Mouse (Mus musculus): Measurements from ENCODE around the gene Rad51b.

The Rad51b gene

DNA sequence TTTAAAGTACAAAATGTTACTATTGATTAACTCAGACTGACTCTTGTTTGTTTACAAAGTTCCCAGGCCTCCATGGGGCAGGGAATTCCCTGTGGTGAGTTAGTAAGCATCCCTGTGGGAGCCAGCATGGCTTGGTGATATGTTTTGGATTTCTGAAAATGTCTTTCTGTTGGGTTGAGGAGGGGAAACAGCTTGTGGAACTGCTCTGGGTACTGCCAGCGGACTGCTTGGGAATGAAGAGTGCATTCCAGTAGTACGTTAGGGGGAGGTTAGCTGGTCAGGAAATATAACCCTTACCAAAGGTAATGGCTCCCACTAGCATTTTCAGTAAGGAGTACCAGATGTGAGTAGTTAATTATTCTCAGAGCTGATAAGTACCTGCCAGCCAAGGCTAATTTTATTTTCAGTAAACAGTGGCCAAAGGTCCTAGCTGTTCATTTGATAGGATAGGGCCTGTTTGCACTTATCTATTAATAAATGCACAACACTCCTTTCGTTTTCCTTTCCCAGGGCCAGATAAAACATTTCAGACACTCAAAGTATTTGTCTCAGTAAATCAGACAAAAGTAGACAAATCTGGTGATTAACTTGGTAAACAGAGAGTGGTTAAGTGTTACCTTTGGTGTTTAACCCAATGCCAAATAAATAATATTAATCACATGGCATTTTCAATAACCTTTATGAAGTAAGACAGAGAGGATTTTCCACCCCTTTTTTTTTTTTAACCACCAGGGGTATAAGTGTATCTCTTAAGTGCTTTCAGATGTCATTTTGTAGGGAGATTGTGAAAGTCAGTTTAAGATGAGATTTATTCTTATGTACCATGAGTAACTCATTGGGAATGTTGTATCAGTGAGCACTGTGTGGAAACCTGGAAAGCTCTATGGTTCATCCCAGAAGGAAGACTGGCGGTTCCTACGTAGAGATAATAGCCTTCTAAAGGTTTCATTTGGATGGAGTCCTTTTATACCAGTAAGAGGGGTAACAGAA lies 235.0 kb downstream of the Rad51b start:
- no peak for DNase-seq (ENCODE audit: low spot score)

DNA sequence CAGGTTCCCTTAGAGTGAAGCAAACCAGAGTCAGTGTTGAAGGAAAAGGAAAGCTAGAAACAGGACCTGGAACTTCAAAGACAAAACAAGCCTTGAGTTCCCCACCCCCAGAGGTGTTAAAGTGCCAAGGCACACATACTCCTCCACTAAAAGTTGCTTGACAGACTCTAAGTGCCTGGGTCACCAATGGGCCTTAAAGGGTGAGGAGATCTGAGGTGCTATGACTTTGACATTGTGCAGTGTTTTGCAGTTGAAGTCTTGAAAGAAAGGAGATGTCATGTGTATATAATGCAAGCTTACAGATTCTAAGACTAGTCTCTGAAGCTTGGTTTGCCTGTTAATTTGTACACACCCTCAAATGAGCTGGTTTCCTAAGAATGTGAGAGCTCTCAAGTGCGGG lies 237.7 kb downstream of the Rad51b start:
- no peak for DNase-seq (ENCODE audit: low spot score)

DNA sequence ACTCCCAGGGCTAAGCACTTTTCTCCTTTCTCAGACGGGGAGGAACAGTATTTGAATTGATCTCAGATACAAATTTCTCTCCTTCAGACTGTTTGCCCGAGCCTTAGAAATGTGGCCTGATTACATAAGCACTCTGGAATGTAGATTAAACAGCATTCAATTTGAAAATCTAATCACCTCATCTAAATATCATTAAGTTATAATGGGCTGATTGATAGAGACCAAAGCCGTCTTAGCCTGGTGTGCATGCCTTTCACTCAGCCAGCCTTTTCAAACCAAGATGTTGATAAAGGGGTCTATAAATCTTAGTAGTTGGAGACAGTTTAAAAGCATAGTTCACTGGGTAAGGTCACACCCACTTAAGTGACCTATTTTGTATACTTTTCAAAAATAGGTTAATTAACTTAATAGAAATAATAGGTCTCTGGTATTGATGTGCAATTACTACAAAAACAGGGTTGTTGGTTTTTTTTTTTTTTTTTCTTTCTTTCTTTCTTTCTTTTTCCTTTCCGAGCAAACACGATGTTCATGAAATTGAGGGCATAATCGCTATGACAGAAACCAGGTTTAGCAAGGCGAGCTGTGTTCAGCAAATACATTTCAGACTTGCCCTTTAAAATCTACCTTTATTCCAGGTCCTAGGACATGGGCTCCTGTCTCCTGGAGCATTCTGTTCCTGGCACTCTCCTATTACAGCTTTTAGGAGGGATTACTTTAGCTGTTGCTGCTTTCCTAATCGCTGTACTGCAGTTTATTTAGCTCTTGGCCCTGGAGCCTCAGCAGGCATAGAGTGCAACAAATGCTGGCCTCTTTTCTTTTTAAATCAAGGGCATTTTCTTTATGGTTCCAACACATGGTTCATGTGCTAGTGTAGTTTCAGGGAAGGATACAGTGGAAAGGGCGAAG lies 238.7 kb downstream of the Rad51b start:
- no peak for DNase-seq (ENCODE audit: low spot score)

DNA sequence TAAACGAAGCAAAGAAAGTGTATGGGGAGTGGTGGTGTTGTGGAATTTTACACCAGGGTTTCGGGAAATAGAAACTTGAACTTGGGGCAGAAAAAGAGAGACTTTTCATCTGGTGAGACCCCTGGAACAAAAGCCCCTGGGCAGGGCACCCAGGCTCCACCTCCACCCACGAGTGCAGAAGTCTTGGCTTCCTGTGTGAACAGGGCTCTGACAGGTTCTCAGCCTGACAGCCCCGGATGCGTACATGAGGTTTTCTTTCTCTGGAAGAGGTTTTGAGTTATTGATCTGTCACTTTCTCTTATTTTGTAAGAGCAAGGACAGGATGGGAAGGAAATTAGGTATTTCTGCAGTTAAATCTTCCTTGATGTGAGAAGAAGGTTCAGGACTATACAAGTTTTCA lies 243.1 kb downstream of the Rad51b start:
- no peak for DNase-seq (ENCODE audit: low spot score)

DNA sequence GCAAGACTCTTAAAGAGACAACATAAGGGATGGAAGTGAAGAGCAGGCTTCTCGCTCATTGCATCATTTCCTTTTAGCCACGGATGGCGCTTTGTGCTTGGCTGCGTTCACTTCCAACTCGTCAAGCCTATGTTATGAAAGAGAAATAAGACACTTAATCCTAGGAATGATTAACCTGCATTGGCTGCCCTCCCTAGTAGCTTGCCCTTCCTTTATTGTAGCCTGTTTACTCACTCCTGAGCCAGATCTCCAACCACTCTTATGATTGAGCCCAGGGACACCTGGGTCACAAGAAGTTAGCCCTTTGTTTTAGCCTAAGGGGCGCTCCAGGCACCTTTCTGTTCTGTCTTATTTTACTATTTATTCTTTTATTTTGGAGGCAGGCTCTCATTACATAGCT lies 244.5 kb downstream of the Rad51b start:
- DNase-seq (ENCODE audit: low spot score), result no peak

DNA sequence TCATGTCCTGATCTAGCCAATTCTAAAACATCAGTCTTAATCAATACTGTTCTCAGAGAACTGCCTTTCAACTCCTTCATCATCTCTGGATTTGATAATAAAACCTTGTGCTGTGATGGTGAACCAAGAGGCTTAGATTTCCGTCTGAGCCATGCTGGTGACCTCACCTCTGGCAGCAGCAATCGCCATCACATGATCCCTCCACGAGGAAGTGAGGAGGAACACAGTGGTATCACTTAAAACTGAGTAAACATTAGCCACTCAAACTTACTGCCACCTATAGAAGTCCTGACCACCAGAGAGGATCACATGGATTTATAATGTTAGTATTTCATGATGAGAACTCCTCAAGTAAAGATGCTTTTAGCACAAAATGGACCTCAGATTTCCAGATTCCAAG lies 248.0 kb downstream of the Rad51b start:
- DNase-seq (ENCODE audit: low spot score), result no peak

DNA sequence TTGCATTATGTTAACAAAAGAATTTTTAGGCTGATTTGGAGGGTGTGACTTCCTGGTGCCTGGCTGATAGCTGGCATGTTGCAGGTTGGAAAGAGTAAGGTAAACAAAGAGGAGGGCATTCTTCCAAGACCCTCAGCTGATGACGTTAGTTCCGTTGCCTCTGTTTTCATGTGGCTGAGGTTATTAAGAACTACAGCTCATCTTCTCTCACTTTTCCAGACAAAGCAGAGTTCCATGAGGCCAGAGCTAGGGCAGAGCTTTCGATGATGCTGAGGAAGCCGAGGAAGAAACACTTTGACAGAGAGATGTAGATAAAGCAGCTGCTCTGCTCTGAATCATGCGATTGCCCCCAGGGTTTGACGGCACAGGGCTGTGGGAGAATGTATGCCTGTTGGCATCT lies 250.5 kb downstream of the Rad51b start:
- DNase-seq (ENCODE audit: low spot score), result no peak

DNA sequence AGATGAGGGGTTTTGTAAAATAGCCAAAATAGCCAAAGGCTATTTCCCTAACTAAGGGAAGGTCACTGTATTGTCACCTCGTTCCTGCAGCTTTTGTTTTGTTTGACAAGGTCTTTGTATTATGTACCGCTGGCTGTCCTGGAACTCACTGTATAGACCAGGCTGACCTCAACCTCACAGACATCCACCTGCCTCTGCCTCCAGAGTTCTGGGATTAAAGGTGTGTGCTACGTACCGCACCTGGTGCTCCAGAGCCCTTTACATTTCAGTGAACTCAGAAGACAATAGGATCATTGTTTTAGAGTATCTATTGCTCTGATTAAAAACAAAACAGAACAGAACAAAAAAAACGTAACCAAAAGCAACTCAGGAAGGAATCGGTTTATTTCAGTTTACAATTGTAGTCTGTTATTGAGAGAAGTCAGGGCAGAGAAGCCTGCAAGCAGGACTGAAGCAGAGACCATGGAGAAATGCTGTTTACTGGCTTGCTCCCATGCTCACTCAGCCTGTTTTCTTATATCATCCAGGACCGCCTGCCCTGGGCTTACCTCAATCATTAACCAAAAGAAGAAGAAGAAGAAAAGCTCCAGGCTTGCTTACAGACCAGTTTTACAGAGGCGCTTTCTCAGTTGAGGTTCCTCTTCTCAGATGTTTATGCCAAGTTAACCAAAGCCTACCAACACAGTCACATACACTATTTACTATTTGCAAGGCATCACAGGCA lies 251.7 kb downstream of the Rad51b start:
- no peak for DNase-seq (ENCODE audit: low spot score)

DNA sequence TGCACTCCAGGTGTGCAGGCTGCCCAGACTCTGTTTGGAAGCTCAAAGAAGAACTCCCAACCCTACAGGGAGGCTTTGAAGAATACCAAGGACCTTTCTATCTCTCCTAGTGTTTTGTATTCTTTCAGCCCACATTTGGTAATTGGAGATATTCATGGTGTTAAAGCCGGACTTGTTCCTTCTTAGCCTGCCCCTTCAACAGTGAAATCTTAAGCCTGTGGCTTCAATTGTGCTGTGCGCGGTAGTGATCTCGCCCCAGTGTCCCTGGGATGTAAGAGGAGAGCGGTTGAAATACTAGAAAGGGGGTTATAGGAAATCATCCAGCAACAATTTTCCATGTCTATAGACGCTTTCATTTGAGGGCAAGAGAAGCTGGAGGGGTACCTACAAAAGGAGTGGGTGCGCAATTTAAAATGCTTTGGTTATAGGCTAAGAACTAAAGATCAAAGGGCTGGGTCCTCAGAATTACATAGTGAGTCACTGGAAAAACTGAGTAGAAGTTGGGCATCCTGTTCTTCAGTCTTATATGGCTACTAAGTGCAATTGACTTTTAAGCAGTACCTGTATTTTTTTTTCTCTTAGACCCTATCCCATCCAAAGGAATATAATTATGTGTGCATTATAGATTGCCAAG lies 253.1 kb downstream of the Rad51b start:
- no peak for DNase-seq (ENCODE audit: low spot score)

DNA sequence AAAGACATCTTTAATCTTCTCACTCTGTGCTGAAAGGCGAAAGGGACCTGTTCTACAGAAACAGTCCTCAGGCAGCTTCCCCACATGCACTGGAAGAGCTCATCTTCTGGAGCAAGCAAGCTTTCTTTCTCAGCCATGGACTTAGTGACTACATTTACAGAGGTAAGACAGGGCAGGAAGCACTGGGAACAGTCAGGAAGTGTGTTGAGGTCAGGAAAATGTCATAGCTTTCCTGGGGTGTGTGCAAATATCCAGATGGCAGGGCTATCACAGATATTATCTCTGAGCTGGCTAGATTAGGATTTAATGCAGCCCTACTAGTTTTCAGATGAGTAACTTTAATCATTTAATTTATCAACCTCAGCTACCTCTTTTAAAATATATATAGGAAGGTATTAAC lies 254.2 kb downstream of the Rad51b start:
- DNase-seq (ENCODE audit: low spot score), result no peak

DNA sequence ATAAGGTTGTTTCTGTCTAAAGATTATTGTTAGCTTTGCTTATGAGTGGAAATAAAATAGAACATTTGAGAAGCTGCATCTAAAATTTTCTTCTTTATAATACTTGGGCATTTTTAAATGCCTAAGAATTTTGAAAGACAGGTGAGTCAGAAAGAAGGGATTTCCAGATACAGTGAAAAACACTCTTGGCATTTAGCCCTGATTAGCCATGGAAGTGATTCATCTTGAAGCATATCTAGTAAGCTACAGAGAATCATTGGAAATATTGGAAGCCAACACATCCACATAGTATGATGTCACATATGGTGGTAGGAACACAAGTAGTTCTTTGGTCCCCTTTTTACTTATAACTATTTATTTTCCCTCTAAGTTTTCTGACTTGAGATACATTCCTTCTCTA lies 256.0 kb downstream of the Rad51b start:
- DNase-seq (ENCODE audit: low spot score), result no peak

DNA sequence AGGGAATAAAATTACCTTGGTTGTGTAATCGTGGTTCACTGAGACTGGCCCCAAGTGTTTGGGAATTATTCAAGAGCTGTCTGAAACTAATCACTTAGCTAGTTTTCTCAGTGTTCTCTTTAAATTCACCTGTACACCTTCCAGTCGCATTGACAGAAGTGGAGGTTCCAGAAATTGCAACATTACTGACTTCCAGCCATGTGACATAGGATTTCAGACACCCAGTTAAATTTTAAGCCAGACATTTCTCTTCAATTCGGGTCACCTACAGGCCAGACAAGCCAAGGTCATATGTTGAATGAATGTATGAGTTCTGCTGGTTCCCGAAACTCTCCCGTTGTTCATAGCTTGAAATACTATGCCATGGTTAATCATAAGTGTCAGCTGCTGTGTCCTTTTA lies 260.8 kb downstream of the Rad51b start:
- no peak for DNase-seq (ENCODE audit: low spot score)

DNA sequence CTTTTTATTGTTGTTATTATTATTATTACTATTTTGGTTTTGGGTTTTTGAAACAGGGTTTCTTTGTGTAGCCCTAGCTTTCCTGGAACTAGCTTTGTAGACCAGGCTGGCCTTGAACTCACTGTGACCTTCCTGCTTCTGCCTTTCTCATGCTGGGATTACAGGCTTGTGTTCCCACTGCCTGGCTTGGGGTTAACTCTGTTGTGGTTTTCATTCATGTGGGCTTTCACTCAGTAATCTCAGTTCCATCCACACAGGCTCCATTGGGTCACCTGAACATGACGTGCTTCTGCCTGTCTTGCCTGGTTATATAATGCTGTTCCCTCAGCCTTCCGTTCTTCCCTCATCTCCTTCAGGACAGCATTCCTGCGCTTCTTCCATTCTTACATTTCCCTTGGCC lies 261.6 kb downstream of the Rad51b start:
- no peak for DNase-seq (ENCODE audit: low spot score)

DNA sequence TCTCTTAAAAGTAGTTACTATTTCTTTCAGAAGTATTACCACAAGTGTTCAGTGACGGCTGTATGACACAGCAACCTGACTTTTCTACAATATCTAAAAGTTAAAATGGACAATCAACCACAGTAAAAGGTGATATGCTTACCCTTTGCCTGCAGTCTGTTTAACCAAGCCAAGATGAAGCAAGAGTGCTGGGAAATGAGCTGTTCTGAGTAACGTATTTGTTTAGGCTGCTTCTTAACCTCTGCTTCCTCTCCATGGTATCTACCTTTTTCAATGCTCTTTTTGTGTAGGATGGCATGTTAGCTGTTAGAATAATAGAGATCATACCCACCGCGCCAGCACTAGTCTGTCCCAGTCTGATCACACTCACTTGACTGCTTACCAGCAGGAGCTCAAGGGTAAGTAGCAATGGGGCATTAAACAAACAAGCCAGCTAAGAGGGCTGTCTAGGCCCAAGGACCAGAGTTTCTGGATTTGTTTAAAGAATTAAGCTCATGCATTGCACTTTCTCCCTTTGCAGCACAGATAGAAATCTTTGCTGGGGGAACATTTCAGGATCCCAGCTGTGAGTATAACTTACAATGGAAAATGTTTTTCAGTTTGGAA lies 262.4 kb downstream of the Rad51b start:
- no peak for DNase-seq (ENCODE audit: low spot score)

DNA sequence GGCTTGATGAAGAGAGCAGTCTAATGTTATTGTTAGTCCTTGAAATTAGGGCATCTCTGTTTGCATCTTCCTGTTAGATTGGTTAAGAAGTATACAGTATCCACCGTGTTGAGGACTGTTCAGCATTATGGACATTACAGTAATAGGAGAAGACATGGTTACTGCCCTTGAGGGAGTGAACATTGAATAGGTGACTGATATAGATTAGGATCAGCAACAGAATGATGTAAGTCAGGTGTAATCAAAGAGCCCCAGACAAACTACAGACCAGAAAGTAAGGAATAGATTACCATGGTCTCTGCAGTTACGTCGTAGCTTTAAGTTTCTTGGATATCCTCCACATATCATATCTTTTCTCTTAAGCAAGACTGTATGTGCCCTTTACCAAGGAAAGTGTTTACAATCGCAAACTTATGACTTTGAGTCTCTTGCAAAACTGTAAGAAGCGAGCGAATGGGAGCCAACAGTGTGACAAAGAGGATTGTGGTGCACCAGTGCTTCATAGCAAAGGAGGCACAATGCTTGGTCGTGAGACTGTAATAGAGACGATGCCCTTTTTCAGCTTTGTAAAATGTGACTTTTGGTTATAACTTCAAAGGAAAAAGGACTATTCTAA lies 263.1 kb downstream of the Rad51b start:
- no peak for DNase-seq (ENCODE audit: low spot score)

DNA sequence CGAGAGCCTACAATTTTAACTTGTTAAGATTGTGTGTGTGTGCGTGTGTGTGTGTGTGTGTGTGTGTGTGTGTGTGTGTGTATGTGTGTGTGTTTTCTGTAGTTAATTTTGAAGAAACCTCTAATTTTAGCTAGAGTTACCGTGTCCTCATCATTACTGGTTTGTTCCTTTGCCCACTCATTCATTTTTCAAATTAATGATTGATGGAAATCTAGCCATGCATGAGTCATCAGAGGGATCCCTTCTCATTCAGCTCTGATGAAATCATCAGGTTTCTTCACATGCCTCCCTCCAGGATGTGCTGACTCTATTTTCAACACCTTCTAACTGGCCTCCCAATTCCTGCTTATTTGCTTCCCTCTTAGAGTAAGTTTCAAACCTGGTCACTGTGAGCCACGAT lies 263.8 kb downstream of the Rad51b start:
- DNase-seq (ENCODE audit: low spot score), result no peak

DNA sequence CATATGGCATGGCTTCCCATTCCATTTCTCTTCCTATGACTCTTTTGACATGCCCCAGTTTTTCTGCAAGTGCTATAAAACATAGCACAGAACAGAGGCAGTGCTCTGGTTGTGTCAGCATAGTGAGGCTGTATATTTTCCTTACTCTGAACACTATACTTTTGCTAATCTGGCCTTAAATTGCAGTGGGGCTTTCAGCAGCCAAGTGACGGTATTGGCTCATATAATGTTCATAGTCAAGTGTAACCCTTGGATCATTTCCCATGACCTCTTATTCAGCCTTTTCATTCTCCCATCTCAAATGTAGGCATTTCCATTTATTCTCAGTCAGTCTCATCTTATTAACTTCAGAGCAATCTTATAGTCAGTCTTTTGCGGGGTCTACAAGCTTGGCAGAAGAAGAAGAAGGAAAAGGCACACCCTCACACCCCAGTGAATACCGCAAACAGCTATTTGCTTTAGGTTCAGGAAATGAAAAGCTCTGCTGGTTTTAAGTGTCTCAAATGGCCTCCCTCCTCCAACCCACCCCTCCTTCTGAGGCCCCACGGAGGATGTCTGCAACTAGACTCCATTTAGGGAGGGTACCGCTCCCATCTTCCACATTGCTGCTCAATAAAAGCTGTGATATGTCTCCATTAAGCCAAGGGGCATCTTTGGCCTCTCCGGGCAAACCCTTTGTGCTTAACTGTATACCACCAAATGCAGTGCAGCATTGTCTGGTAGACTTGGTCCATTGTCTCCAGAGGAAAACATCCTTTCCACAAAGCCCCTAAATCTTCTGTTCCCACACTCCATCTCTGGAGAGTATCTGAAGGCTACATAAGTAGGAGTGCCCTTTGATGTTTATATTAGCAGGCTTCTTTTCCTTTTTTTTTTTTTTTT lies 277.3 kb downstream of the Rad51b start:
- DNase-seq (ENCODE audit: low spot score), result no peak

DNA sequence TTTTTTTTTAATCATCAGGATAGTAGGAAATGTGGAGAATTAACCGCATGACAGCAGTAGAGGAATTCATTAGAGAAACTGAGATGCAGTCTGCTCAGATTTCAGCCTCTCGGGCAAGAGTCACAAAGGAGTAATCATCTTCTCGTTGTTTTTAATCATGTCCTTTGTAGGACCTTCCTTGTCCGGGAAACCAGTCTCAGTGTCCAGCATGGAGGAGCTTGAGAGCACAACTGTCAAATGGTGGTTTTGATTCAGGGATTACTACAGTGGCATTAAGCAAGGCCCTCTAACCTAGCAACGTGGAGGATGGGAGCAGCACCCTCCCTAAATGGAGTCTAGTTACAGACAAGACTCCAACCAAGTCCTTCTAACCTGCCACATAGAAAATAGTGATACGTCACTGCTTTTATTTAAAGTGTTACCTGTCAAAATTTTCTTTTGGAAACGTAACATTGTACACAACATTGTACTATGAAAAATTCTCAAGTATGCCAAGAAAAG lies 278.0 kb downstream of the Rad51b start:
- DNase-seq (ENCODE audit: low spot score), result no peak

DNA sequence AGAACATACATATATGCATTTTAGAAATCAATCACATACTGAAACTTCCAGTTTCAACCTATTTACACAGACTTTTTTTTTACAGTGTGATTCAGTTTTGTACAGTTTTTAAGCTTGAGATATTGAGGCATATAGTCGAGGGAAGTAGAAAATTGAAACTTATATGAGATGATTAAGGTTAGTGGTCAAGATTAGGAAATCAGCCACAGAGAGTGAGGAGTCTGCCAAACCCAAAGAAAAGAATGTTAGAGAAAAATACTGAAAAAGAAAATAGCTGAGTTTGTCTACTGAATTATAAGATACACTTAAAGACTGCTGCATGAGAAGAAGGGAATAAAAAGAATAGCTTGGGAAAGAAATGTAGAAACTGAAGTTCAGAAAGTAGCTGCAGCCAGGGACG lies 280.4 kb downstream of the Rad51b start:
- DNase-seq (ENCODE audit: low spot score), result no peak

Measured in layer of hippocampus, adult 9-10 months (tissue).